Mouse (Mus musculus) heart, adult 2 months (tissue): ENCODE data around the gene Fam83b. TPM values are rescaled to one million over a fixed set of nuclear protein-coding genes. Genes with fewer than 3 reads are reported as not detected.

ENCODE experiments used
- DNase-seq, 2 experiments: peaks; one replicate each; pipeline ENCODE4 v3.0.0; 2021
- H3K27ac ChIP-seq: fragments of 200-600 bp; 2 replicates; pipeline ENCODE4 v1.8.1; 2022
- H3K27me3 ChIP-seq: fragments of 200-500 bp; 2 replicates; pipeline ENCODE4 v1.6.1; 2012; ENCODE audit warnings: mild to moderate bottlenecking, low read length, inconsistent platforms, mixed read lengths; ENCODE audit not compliant: control insufficient read depth, insufficient read depth
- H3K36me3 ChIP-seq: fragments of 200-500 bp; 2 replicates; pipeline ENCODE4 v1.6.1; 2012; ENCODE audit warnings: low read length, inconsistent platforms; ENCODE audit not compliant: control insufficient read depth, insufficient read depth
- H3K4me1 ChIP-seq: fragments of 200-500 bp; 2 replicates; pipeline ENCODE4 v1.6.1; 2011; ENCODE audit warnings: low read length; ENCODE audit not compliant: control insufficient read depth, insufficient read depth
- H3K4me3 ChIP-seq: fragments of 200-600 bp; 2 replicates; pipeline ENCODE4 v1.8.1; 2022
- H3K79me2 ChIP-seq: fragments of 200-500 bp; replicated peaks from 2 replicates; pipeline ENCODE4 v1.6.1; 2012; ENCODE audit warnings: mild to moderate bottlenecking, inconsistent platforms, low read length, moderate library complexity, mixed read lengths; ENCODE audit not compliant: control insufficient read depth, insufficient read depth
- H3K9ac ChIP-seq: fragments of 200-500 bp; 2 replicates; pipeline ENCODE4 v1.6.1; 2012; ENCODE audit warnings: low read depth, mild to moderate bottlenecking, control low read depth, inconsistent platforms, low read length, mixed read lengths
- CTCF ChIP-seq: fragments of 200-600 bp; IDR thresholded peaks from 2 replicates; pipeline ENCODE4 v1.8.1; 2022; ENCODE audit warnings: antibody characterized with exemption, mild to moderate bottlenecking, moderate library complexity
- EP300 ChIP-seq: fragments of 200-500 bp; IDR thresholded peaks from 2 replicates; pipeline ENCODE4 v1.6.1; 2011; ENCODE audit warnings: low read depth, low read length, control low read depth; ENCODE audit not compliant: insufficient read depth
- POLR2A ChIP-seq: fragments of 200-500 bp; IDR thresholded peaks from 2 replicates; pipeline ENCODE4 v1.6.1; 2011; ENCODE audit warnings: mild to moderate bottlenecking, low read depth, low read length, control low read depth; ENCODE audit not compliant: insufficient read depth
- WGBS: fragments of 180-500 bp; shearing (Covaris S2); methylation state at CpG from one replicate; pipeline ENCODE4 v1.1.7; 2018; 5-methylcytosine and 5-hydroxymethylcytosine counted together
- intact Hi-C: fragments of 180-260 bp; cut with DNase I; formaldehyde crosslinking; loops from one replicate; pipeline ENCODE4 v1.15.1; 2025
- polyA plus RNA-seq: library from polyadenylated mRNA; depleted of rRNA; stranded (reverse); fragments of >200 nt; gene quantifications from 2 replicates; pipeline ENCODE4 v1.2.3, GENCODE M21; 2012
- total RNA-seq, 2 experiments: library from RNA; stranded (reverse); gene quantifications; 2 replicates each; pipeline ENCODE4 v1.2.3; 2021

The Fam83b gene
- total and polyA plus RNA-seq, 3 experiments, result 0.34 TPM; not detected in 2

DNA sequence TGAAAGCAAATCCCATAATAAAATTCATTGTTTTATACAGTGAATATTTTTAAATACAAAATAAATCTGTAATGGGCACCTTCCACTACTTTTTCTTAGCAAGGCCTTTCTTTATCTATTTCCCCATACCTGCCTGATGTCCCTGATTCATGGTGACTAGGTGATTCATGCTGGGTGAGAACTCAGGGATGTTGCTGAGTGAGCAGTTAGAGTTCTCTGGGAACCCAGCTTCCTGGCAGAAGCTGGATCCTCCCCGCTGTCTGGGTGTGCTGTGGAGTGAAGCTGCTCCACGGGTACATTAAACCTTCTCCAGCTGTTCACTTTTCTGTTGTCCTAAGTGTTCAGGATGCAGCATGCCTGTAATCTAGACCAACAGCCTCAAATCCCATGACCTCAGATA lies 13.2 kb downstream of the Fam83b start:
- Histone ChIP-seq H3K27me3 (no peaks in the 10 kb centered on the region), H3K9ac (no peak overlapping the region), H3K79me2 (no peaks in the 10 kb centered on the region), H3K4me3 (no peak overlapping the region), H3K4me1 (no peaks in the 10 kb centered on the region), H3K27ac (no peak overlapping the region), H3K36me3 (no peaks in the 10 kb centered on the region)
- TF ChIP-seq CTCF, result no peak
- TF ChIP-seq EP300, result no peak
- no peak for TF ChIP-seq POLR2A
- intact Hi-C loops, result no loop called here
- no peak for DNase-seq
- WGBS, result 42% methylated on average over 2 of the region's 2 CpGs

DNA sequence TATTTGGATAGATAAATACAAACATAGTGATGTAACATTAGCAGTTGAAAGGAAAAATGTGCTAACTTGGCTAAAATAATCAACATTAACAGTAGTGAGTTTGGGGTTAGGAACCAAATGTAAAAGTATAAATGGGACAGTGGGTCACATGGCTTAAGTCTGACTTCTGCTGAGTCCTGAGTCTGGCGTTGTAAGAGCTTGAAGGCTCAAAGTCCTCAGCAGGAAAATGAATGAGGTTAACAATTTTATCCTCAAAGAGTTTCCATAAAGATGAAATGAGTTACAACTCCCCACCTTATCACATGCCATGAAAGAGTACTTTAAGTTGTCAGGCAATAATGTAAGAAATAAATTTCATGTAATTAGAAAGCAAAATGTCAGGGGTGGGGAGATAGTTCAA lies 13.8 kb downstream of the Fam83b start:
- intact Hi-C loops, result no loop called here

DNA sequence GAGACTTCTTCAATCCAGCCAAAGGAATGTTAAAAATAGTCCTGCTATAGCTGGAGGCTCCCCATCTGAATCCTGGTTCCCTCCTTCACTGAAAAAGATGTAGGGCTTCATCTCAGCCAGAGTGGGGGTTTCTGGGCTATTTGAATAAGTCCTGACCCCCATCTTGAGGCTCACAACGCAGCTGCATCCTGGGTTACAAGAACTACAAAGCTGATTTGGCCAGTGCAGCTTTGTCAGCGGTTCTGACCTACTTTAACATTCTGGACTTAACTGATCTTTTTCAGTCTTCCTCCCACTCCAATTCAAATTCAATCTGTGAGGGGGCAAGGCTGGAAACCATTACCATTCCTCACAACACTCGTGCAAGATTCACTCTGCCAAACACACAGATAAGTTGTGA lies 20.2 kb downstream of the Fam83b start:
- Histone ChIP-seq H3K4me3 (no peak overlapping the region), H3K36me3 (no peaks in the 10 kb centered on the region), H3K27ac (no peak overlapping the region), H3K9ac (no peak overlapping the region), H3K4me1 (no peaks in the 10 kb centered on the region), H3K79me2 (no peaks in the 10 kb centered on the region), H3K27me3 (no peaks in the 10 kb centered on the region)
- intact Hi-C loops, result no loop called here
- WGBS, result 36% methylated on average over 3 of the region's 3 CpGs
- no peak for DNase-seq
- TF ChIP-seq EP300 (no peak), POLR2A (no peak), CTCF (no peak)

More for the DNA sequence above, 13.8 kb downstream of the Fam83b start:
- H3K27me3 ChIP-seq, result no peaks in the 10 kb centered on the region
- TF ChIP-seq POLR2A (no peak), CTCF (no peak), EP300 (no peak)
- no peak overlapping the region for H3K9ac ChIP-seq
- no peaks in the 10 kb centered on the region for H3K79me2 ChIP-seq
- no peak overlapping the region for H3K27ac ChIP-seq
- no peak for DNase-seq
- 86% methylated on average over 1 of the region's 1 CpGs for WGBS
- H3K36me3 ChIP-seq, result no peaks in the 10 kb centered on the region
- H3K4me3 ChIP-seq, result no peak overlapping the region
- no peaks in the 10 kb centered on the region for H3K4me1 ChIP-seq

DNA sequence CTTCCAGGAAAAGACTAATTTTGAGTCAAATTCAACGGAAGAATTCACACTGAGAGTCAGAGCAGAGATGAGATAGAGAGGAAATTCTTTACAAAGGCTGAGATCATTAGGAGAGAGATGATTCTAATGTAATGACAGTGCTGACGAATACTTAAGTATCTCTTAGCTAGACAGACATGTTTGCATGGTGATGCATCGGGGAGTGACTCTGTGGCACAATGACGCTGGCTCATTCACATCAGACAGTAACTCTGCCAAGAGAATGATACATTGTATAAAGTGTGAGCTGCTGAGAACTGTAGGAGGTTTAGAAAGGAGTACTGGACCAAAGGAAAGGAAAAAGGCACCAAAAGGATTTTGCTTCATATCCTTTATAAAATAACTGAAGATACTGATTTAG lies 26.2 kb downstream of the Fam83b start:
- 34% methylated on average over 4 of the region's 4 CpGs for WGBS
- intact Hi-C loops, result no loop called here
- no peaks in the 10 kb centered on the region for H3K36me3 ChIP-seq

DNA sequence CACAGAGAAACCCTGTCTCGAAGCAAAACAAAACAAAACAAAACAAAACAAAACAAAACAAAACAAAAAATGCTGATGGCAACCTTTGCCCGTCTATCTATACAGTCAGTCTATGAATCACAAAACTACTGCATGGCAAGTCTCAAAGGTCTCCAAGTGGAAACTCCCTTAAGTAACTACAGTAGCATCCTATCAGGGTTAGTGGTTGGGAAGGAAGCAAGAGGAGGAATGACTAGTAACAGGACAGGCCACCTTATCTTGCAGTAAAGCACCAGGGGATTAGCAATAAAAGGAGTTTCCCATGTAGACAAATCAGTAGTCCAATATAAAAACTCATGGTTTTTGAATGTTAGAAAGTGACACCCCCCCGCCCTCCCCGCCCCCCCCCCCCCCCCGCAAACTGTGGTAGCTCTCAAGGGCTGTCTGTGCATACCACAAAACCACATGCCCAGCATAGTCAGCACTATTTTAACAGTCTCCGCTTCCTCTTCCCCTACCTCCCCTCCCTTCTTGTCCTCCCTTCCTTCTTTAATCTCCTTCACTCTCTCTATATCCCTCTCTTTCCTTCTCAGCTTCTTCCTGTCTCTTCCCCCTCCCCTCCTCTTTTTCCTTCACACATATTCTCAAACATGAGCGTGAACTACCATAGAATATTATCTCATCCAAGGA lies 26.8 kb downstream of the Fam83b start:
- no peaks in the 10 kb centered on the region for H3K79me2 ChIP-seq
- no peak overlapping the region for H3K9ac ChIP-seq
- intact Hi-C loops, result no loop called here
- no peak overlapping the region for H3K27ac ChIP-seq
- 54% methylated on average over 7 of the region's 7 CpGs for WGBS
- no peak for TF ChIP-seq POLR2A
- TF ChIP-seq EP300, result no peak
- no peak for TF ChIP-seq CTCF
- no peak overlapping the region for H3K4me3 ChIP-seq
- H3K27me3 ChIP-seq, result no peaks in the 10 kb centered on the region
- no peaks in the 10 kb centered on the region; the same call in 1 of the 2 replicates for H3K4me1 ChIP-seq
- DNase-seq, result no peak
- H3K36me3 ChIP-seq, result no peaks in the 10 kb centered on the region

More for the DNA sequence above, 26.2 kb downstream of the Fam83b start:
- H3K4me3 ChIP-seq, result no peak overlapping the region
- no peak overlapping the region for H3K9ac ChIP-seq
- DNase-seq, result no peak
- no peak for TF ChIP-seq EP300
- H3K79me2 ChIP-seq, result no peaks in the 10 kb centered on the region
- H3K27ac ChIP-seq, result no peak overlapping the region
- H3K4me1 ChIP-seq, result no peaks in the 10 kb centered on the region; the same call in 1 of the 2 replicates
- H3K27me3 ChIP-seq, result no peaks in the 10 kb centered on the region

DNA sequence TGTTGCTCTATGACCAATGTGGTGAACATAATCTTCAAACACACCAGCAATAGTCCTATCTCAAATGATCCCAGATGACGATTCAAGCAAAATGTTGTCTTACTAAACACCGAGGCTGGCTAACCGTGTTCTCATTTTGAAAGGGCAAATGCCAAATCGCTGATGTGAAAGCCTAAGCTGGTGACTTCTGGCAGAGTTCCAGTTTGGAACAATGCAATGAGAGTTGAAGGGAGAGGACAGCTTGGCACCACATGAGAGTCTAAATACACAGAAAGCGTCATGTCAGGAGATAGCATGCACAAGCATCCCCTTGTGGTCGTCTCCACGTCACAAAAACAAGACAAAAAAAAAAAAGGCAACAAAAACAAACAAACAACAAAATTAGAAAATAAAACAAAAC lies 27.6 kb downstream of the Fam83b start:
- Histone ChIP-seq H3K27me3 (no peaks in the 10 kb centered on the region), H3K79me2 (no peaks in the 10 kb centered on the region), H3K36me3 (no peaks in the 10 kb centered on the region), H3K27ac (no peak overlapping the region), H3K4me1 (no peaks in the 10 kb centered on the region; the same call in 1 of the 2 replicates), H3K9ac (no peak overlapping the region), H3K4me3 (no peak overlapping the region)
- 21% methylated on average over 7 of the region's 7 CpGs for WGBS
- no peak for TF ChIP-seq CTCF
- TF ChIP-seq POLR2A, result no peak
- no peak for TF ChIP-seq EP300
- DNase-seq, result no peak
- intact Hi-C loops, result no loop called here
